Mouse (Mus musculus): ENCODE results near the gene Zfpl1. TPM values are rescaled to one million over a fixed set of nuclear protein-coding genes. Genes with fewer than 3 reads are reported as not detected.
A peak's percentile ranks its signal among the peaks of the same experiment; 100 is the strongest.

Zfpl1 gene
- polyA plus RNA-seq, 1 experiment = 22.8 TPM

- H3K4me1 ChIP-seq (ENCODE audit: control insufficient read depth, insufficient read depth, low read length) = no peaks in the 10 kb centered on the region; the same call in 1 of the 2 replicates
- 71% methylated on average over 2 of the region's 2 CpGs for WGBS
- no peak overlapping the region for H3K27ac ChIP-seq (ENCODE audit: control insufficient read depth, insufficient read depth, low read depth, low read length, poor library complexity)
- TF ChIP-seq CTCF (IDR thresholded peaks at IDR 0.05; ENCODE audit: control insufficient read depth, insufficient read depth, low read length) (no peak), POLR2A (IDR thresholded peaks at IDR 0.05; ENCODE audit: borderline replicate concordance, control insufficient read depth, low read depth, low read length) (no peak)
- no peak overlapping the region for H3K4me3 ChIP-seq (replicated peaks; ENCODE audit: control insufficient read depth, low read depth, low read length)
These were observed 40.1 kb upstream of the Zfpl1 start for GRCm38 (mm10) chr19:6124898-6125297.

GRCm38 (mm10) chr19:6123330-6123729 lies 38.6 kb upstream of the Zfpl1 start:
- 84% methylated on average over 8 of the region's 8 CpGs for WGBS
- TF ChIP-seq CTCF (IDR thresholded peaks at IDR 0.05; ENCODE audit: control insufficient read depth, insufficient read depth, low read length) = no peak
- no peak for TF ChIP-seq POLR2A (IDR thresholded peaks at IDR 0.05; ENCODE audit: borderline replicate concordance, control insufficient read depth, low read depth, low read length)

GRCm38 (mm10) chr19:6121761-6122160 lies 37.0 kb upstream of the Zfpl1 start:
- no peak for TF ChIP-seq CTCF (IDR thresholded peaks at IDR 0.05; ENCODE audit: control insufficient read depth, insufficient read depth, low read length)
- TF ChIP-seq POLR2A (IDR thresholded peaks at IDR 0.05; ENCODE audit: borderline replicate concordance, control insufficient read depth, low read depth, low read length) = no peak
- WGBS = 92% methylated on average over 19 of the region's 19 CpGs
- Histone ChIP-seq H3K4me1 (ENCODE audit: control insufficient read depth, insufficient read depth, low read length) (no peaks in the 10 kb centered on the region), H3K27ac (ENCODE audit: control insufficient read depth, insufficient read depth, low read depth, low read length, poor library complexity) (no peak overlapping the region), H3K4me3 (replicated peaks; ENCODE audit: control insufficient read depth, low read depth, low read length) (no peak overlapping the region)

More at GRCm38 (mm10) chr19:6123330-6123729, 38.6 kb upstream of the Zfpl1 start:
- H3K4me3 ChIP-seq (replicated peaks; ENCODE audit: control insufficient read depth, low read depth, low read length) = no peak overlapping the region
- H3K4me1 ChIP-seq (ENCODE audit: control insufficient read depth, insufficient read depth, low read length) = no peaks in the 10 kb centered on the region
- H3K27ac ChIP-seq (ENCODE audit: control insufficient read depth, insufficient read depth, low read depth, low read length, poor library complexity) = no peak overlapping the region

GRCm38 (mm10) chr19:6118677-6119185 lies 34.0 kb upstream of the Zfpl1 start:
- TF ChIP-seq CTCF (IDR thresholded peaks at IDR 0.05; ENCODE audit: control insufficient read depth, insufficient read depth, low read length) = no peak
- TF ChIP-seq POLR2A (IDR thresholded peaks at IDR 0.05; ENCODE audit: borderline replicate concordance, control insufficient read depth, low read depth, low read length) = no peak
- peak overlapping the region; percentile 99 for H3K4me3 ChIP-seq (replicated peaks; ENCODE audit: control insufficient read depth, low read depth, low read length)
- no peaks in the 10 kb centered on the region for H3K4me1 ChIP-seq (ENCODE audit: control insufficient read depth, insufficient read depth, low read length)
- H3K27ac ChIP-seq (ENCODE audit: control insufficient read depth, insufficient read depth, low read depth, low read length, poor library complexity) = no peak overlapping the region
- under 1% methylated on average over 8 of the region's 8 CpGs for WGBS

- Histone ChIP-seq H3K4me1 (ENCODE audit: control insufficient read depth, insufficient read depth, low read length) (no peaks in the 10 kb centered on the region), H3K4me3 (replicated peaks; ENCODE audit: control insufficient read depth, low read depth, low read length) (peak within 1 kb of the TSS; percentile 99), H3K27ac (ENCODE audit: control insufficient read depth, insufficient read depth, low read depth, low read length, poor library complexity) (peak within 1 kb of the TSS; percentile 98)
- under 1% methylated on average over 77 of the region's 77 CpGs for WGBS
- TF ChIP-seq CTCF (IDR thresholded peaks at IDR 0.05; ENCODE audit: control insufficient read depth, insufficient read depth, low read length) = peak; percentile 9; the same call in 1 of the 2 replicates
- peak; percentile 84; the same call in 1 of the 2 replicates for TF ChIP-seq POLR2A (IDR thresholded peaks at IDR 0.05; ENCODE audit: borderline replicate concordance, control insufficient read depth, low read depth, low read length)
These were observed 33.4 kb upstream of the Zfpl1 start, which contains the start of gene Sac3d1 for GRCm38 (mm10) chr19:6117986-6118676. Gene Sac3d1, minus strand, starts transcription at chr19:6118650.

GRCm38 (mm10) chr19:6117346-6117985 lies 32.7 kb upstream of the Zfpl1 start:
- TF ChIP-seq POLR2A (IDR thresholded peaks at IDR 0.05; ENCODE audit: borderline replicate concordance, control insufficient read depth, low read depth, low read length) = no peak
- TF ChIP-seq CTCF (IDR thresholded peaks at IDR 0.05; ENCODE audit: control insufficient read depth, insufficient read depth, low read length) = no peak
- peak overlapping the region; percentile 99 for H3K4me3 ChIP-seq (replicated peaks; ENCODE audit: control insufficient read depth, low read depth, low read length)
- H3K4me1 ChIP-seq (ENCODE audit: control insufficient read depth, insufficient read depth, low read length) = no peaks in the 10 kb centered on the region
- peak overlapping the region; percentile 98 for H3K27ac ChIP-seq (ENCODE audit: control insufficient read depth, insufficient read depth, low read depth, low read length, poor library complexity)
- 4% methylated on average over 32 of the region's 32 CpGs for WGBS

GRCm38 (mm10) chr19:6116113-6116850 lies 31.5 kb upstream of the Zfpl1 start:
- Histone ChIP-seq H3K4me3 (replicated peaks; ENCODE audit: control insufficient read depth, low read depth, low read length) (no peak overlapping the region), H3K27ac (ENCODE audit: control insufficient read depth, insufficient read depth, low read depth, low read length, poor library complexity) (no peak overlapping the region), H3K4me1 (ENCODE audit: control insufficient read depth, insufficient read depth, low read length) (no peaks in the 10 kb centered on the region)
- 90% methylated on average over 15 of the region's 15 CpGs for WGBS
- TF ChIP-seq POLR2A (IDR thresholded peaks at IDR 0.05; ENCODE audit: borderline replicate concordance, control insufficient read depth, low read depth, low read length) = no peak; the same call in 1 of the 2 replicates
- TF ChIP-seq CTCF (IDR thresholded peaks at IDR 0.05; ENCODE audit: control insufficient read depth, insufficient read depth, low read length) = no peak

- WGBS = 87% methylated on average over 6 of the region's 6 CpGs
- H3K4me1 ChIP-seq (ENCODE audit: control insufficient read depth, insufficient read depth, low read length) = no peaks in the 10 kb centered on the region
- H3K4me3 ChIP-seq (replicated peaks; ENCODE audit: control insufficient read depth, low read depth, low read length) = no peak overlapping the region
- no peak overlapping the region for H3K27ac ChIP-seq (ENCODE audit: control insufficient read depth, insufficient read depth, low read depth, low read length, poor library complexity)
- TF ChIP-seq POLR2A (IDR thresholded peaks at IDR 0.05; ENCODE audit: borderline replicate concordance, control insufficient read depth, low read depth, low read length) (no peak), CTCF (IDR thresholded peaks at IDR 0.05; ENCODE audit: control insufficient read depth, insufficient read depth, low read length) (no peak)
These were observed 28.4 kb upstream of the Zfpl1 start for GRCm38 (mm10) chr19:6113116-6113515.

Measured in bone marrow, adult 2 months (tissue).